ENCODE assay signal across 8 mouse cellular contexts in genomic region chr3:51170225-51170852, GRCm38 (mm10). TPM values are rescaled to one million over a fixed set of nuclear protein-coding genes. Genes with fewer than 3 reads are reported as not detected.
DNase-seq lines count a peak whose midpoint lies in the region; ATAC-seq and TF ChIP-seq lines count a peak whose summit lies in the region.

No protein-coding gene starts in this region.

- no peak overlapping the region for H3K4me2 ChIP-seq in forebrain, embryonic 14.5 days (ENCODE audit: low read length)
- H3K4me2 ChIP-seq in hindbrain, embryonic 12.5 days (replicated peaks), result peak overlapping the region; percentile 30

- no peak for TF ChIP-seq EP300 in MEL (IDR thresholded peaks at IDR 0.05; ENCODE audit: low read depth in 1 of 2, low read length in 2 of 2)

- TF ChIP-seq POLR2A in MEL (IDR thresholded peaks at IDR 0.05; ENCODE audit: control insufficient read depth in 1 of 2, insufficient read depth in 1 of 2, low read depth in 1 of 2, low read length in 2 of 2, poor library complexity in 1 of 2), result no peak

- peak; percentile 89 for ATAC-seq in forebrain, embryonic 14.5 days
- ATAC-seq in hindbrain, embryonic 12.5 days (ENCODE audit: low FRiP score), result peak; percentile 76

- H3K36me3 ChIP-seq in MEL (ENCODE audit: control insufficient read depth in 1 of 2, insufficient read depth in 2 of 2, low read length in 2 of 2), result peaks cover 0 to 2% of the 10 kb centered on the region in 2 experiments; a peak in 1 of 4 replicates
- no peaks in the 10 kb centered on the region for H3K36me3 ChIP-seq in forebrain, embryonic 14.5 days (ENCODE audit: control insufficient read depth, insufficient read depth, low read length)
- no peaks in the 10 kb centered on the region for H3K36me3 ChIP-seq in hindbrain, embryonic 12.5 days

- peak; percentile 83 to 95 (median 93) for TF ChIP-seq CTCF in MEL (IDR thresholded peaks at IDR 0.05 in 2 of 3, conservative IDR thresholded peaks at IDR 0.05 in 1 of 3; ENCODE audit: control insufficient read depth in 1 of 3, insufficient read depth in 1 of 3, low read depth in 2 of 3, low read length in 3 of 3, poor library complexity in 1 of 3, severe bottlenecking in 1 of 3)

- H3K9ac ChIP-seq in MEL (ENCODE audit: control insufficient read depth, low read depth, low read length, poor library complexity, severe bottlenecking), result no peak overlapping the region
- no peak overlapping the region for H3K9ac ChIP-seq in forebrain, embryonic 14.5 days (ENCODE audit: low read length)
- H3K9ac ChIP-seq in hindbrain, embryonic 12.5 days, result no peak overlapping the region

- 35% methylated on average over 19 of the region's 19 CpGs for WGBS in forebrain, embryonic 14.5 days
- 22% methylated on average over 19 of the region's 19 CpGs for WGBS in hindbrain, embryonic 12.5 days

- no peaks in the 10 kb centered on the region for H3K79me2 ChIP-seq in MEL (ENCODE audit: control insufficient read depth, insufficient read depth, low read length, poor library complexity)

- H3K4me1 ChIP-seq in MEL (ENCODE audit: control insufficient read depth in 1 of 2, insufficient read depth in 2 of 2, low read length in 2 of 2), result 0 out of 4 replicates have a peak, but pooled peaks cover 0 to 4% of the 10 kb centered on the region in 2 experiments
- no peaks in the 10 kb centered on the region for H3K4me1 ChIP-seq in forebrain, embryonic 14.5 days (ENCODE audit: control insufficient read depth, insufficient read depth, low read length)
- H3K4me1 ChIP-seq in hindbrain, embryonic 12.5 days, result peaks cover 10% of the 10 kb centered on the region; the same call in 1 of the 2 replicates

- H3K27me3 ChIP-seq in MEL (ENCODE audit: control insufficient read depth in 1 of 2, insufficient read depth in 2 of 2, low read length in 2 of 2), result peaks cover 0 to 5% of the 10 kb centered on the region in 2 experiments; a peak in 3 of 4 replicates
- no peaks in the 10 kb centered on the region for H3K27me3 ChIP-seq in forebrain, embryonic 14.5 days (replicated peaks; ENCODE audit: control insufficient read depth, insufficient read depth, low read length)
- no peaks in the 10 kb centered on the region for H3K27me3 ChIP-seq in hindbrain, embryonic 12.5 days

- no peak overlapping the region for H3K4me3 ChIP-seq in MEL (ENCODE audit: control insufficient read depth in 1 of 2, insufficient read depth in 1 of 2, low read depth in 2 of 2, low read length in 2 of 2)
- H3K4me3 ChIP-seq in forebrain, embryonic 14.5 days (ENCODE audit: low read depth, low read length), result no peak overlapping the region
- H3K4me3 ChIP-seq in hindbrain, embryonic 12.5 days, result no peak overlapping the region

- peak; percentile 68 for DNase-seq in MEL (ENCODE audit: low read depth, low spot score)
- peak; percentile 66 for DNase-seq in c-Kit-positive CD71-positive TER-119-positive erythroid progenitor cells, embryonic 14.5 days (ENCODE audit: low spot score)
- DNase-seq in forebrain, embryonic 14.5 days (ENCODE audit: low spot score), result peak; percentile 88
- peak; percentile 77 for DNase-seq in layer of hippocampus, adult 9-11 months
- DNase-seq in lung, postnatal 36 days, result peak; percentile 86
- peak; percentile 87 for DNase-seq in right cerebral cortex, adult 18-20 months
- DNase-seq in thymus, postnatal 4 days, result peak; percentile 81

- TF ChIP-seq RAD21 in MEL (IDR thresholded peaks at IDR 0.05; ENCODE audit: low read depth, low read length), result peak; percentile 98

- no peaks in the 10 kb centered on the region for H3K9me3 ChIP-seq in MEL (replicated peaks; ENCODE audit: insufficient read depth, low read length)
- H3K9me3 ChIP-seq in forebrain, embryonic 14.5 days (replicated peaks; ENCODE audit: control insufficient read depth, low read length), result no peaks in the 10 kb centered on the region
- H3K9me3 ChIP-seq in hindbrain, embryonic 12.5 days (replicated peaks), result no peaks in the 10 kb centered on the region

- no peak overlapping the region for H3K27ac ChIP-seq in MEL (ENCODE audit: control insufficient read depth, low read depth, low read length)
- H3K27ac ChIP-seq in forebrain, embryonic 14.5 days (ENCODE audit: low read depth, low read length), result no peak overlapping the region
- H3K27ac ChIP-seq in hindbrain, embryonic 12.5 days, result no peak overlapping the region

TF ChIP-seq in MEL, 35 proteins besides CTCF, POLR2A, EP300 and RAD21:
- no peak for TF ChIP-seq NELFE (IDR thresholded peaks at IDR 0.05; ENCODE audit: low read depth, low read length)
- 0 out of 2 replicates have a peak, but pooled peaks have one; percentile 61 for TF ChIP-seq MYC (IDR thresholded peaks at IDR 0.05; ENCODE audit: low read depth, low read length)
- TF ChIP-seq ZNF384 (IDR thresholded peaks at IDR 0.05; ENCODE audit: low read depth, low read length), result peak; percentile 54
- peak; percentile 93 for TF ChIP-seq SMC3 (IDR thresholded peaks at IDR 0.05; ENCODE audit: low read depth, low read length)
- 0 out of 2 replicates have a peak, but pooled peaks have one; percentile 53 for TF ChIP-seq MAX (IDR thresholded peaks at IDR 0.05; ENCODE audit: low read length)
- TF ChIP-seq TCF12 (IDR thresholded peaks at IDR 0.05; ENCODE audit: low read depth, low read length), result no peak
- peak; percentile 88 for TF ChIP-seq ZC3H11A (IDR thresholded peaks at IDR 0.05; ENCODE audit: low read depth, low read length)
- no peak for TF ChIP-seq POLR2AphosphoS5 (IDR thresholded peaks at IDR 0.05; ENCODE audit: borderline replicate concordance, low read depth, low read length)
- TF ChIP-seq ETS1 (IDR thresholded peaks at IDR 0.05; ENCODE audit: low read depth, low read length), result no peak
- peak; percentile 36; the same call in 1 of the 2 replicates for TF ChIP-seq GATA1 (IDR thresholded peaks at IDR 0.05; ENCODE audit: low read depth, low read length)
- 0 out of 2 replicates have a peak, but pooled peaks have one; percentile 34 for TF ChIP-seq MAZ (IDR thresholded peaks at IDR 0.05; ENCODE audit: low read depth, low read length)

RNA-seq across cellular contexts. Expression of gene Noct, which starts 53.9 kb away (rescaled TPM):
- total RNA-seq in MEL (2012; rRNA removed), result 16.4 and 17.8 TPM in 2 replicates
- 10 to 100 TPM in 1 of 2 experiments, not detected in 1; 26.7 TPM for polyA plus RNA-seq in MEL (2012; ENCODE audit: insufficient read depth in 1 of 2, insufficient read length in 2 of 2, low read depth in 1 of 2, low replicate concordance in 2 of 2, missing spikeins in 1 of 2)
- 15.6 and 20.8 TPM in 2 replicates for polyA plus RNA-seq in forebrain, embryonic 14.5 days (2014; fragmentation: Nextera tagmentation; extraction: Ambion mirVana)
- polyA plus RNA-seq in hindbrain, embryonic 12.5 days (2016; fragmentation: Nextera tagmentation; extraction: Ambion mirVana), result 18.5 and 19.3 TPM in 2 replicates
